Mouse (Mus musculus) E14TG2a.4 (cell line): ENCODE data around the gene Thyn1.

Experiments used
- H3K27me3 ChIP-seq: 2 replicates; pipeline ENCODE4 v1.6.1; 2014; ENCODE audit warnings: low read length, control low read depth; ENCODE audit not compliant: insufficient read depth
- H3K36me3 ChIP-seq: 2 replicates; pipeline ENCODE4 v1.6.1; 2014; ENCODE audit warnings: low read length, control low read depth; ENCODE audit not compliant: insufficient read depth
- H3K4me1 ChIP-seq: replicated peaks from 2 replicates; pipeline ENCODE4 v1.6.1; 2014; ENCODE audit warnings: low read depth, low read length, control low read depth
- H3K4me3 ChIP-seq: replicated peaks from 2 replicates; pipeline ENCODE4 v1.5.1; 2014; ENCODE audit warnings: mild to moderate bottlenecking, low read length
- H3K9me3 ChIP-seq: 2 replicates; pipeline ENCODE4 v1.6.1; 2014; ENCODE audit warnings: low read length, control low read depth
- CTCF ChIP-seq: conservative IDR thresholded peaks from 2 replicates; pipeline ENCODE4 v1.5.1; 2014; ENCODE audit warnings: low read length
- NANOG ChIP-seq: IDR thresholded peaks from 2 replicates; pipeline ENCODE4 v1.6.1; 2014; ENCODE audit warnings: borderline replicate concordance, low read length, mixed read lengths
- POU5F1 ChIP-seq: IDR thresholded peaks from 2 replicates; pipeline ENCODE4 v1.6.1; 2014; ENCODE audit warnings: low read length, borderline replicate concordance

The Thyn1 gene

DNA sequence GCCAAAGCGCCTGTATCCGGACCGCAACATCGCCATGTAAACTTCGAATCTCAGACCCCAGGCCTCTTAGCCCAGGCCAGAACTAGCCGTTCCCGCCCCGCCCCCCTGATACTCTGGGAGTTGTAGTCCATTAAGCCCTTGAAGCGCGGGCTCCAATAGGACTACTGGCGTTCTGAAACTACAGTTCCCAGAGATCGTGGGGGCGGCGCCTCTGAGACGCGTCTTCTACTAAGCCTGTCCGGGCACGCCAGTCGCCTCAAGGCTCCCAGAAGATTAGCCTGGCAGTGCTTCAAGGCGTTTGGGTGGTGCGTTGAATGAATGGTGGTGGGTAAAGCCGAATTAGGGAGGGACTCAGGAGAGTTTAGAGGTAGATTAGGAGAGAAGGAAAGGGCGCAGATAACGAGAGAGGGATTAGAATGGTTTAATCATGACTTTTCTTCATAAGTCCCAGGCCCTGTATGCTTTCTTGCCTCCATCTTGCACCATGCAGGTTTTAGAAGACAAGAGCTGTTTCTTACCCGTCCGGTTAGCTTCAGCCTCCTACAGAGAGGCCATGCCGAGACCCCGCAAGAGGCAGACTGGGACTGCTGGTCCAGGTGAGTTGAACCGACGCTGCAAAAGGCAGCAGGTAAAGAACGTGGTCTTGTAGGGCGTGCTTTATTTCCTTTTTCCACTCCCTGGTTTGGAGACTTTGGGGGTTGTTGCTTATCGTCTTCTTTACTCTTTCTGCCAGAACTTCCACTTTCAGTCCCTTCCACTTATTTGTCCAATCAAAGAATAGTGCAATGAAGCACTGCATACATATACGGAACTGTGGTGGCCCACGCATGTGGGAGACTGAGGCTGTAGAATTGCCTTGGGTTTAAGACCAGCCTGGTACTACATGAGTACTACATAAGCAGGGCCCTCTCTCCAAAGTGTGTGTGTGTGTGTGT lies at the start of gene Thyn1, which contains the start of gene Acad8:
TSS of gene Thyn1 (plus strand) at position 250 of the 935 bp plus-strand sequence.
TSS of gene Acad8 (minus strand) at position 106 of the 935 bp plus-strand sequence.
- no peaks in the 10 kb centered on the region for H3K27me3 ChIP-seq
- H3K4me3 ChIP-seq, result peak within 1 kb of the TSS; percentile 88
- no peaks in the 10 kb centered on the region for H3K9me3 ChIP-seq
- peaks cover 46% of the 10 kb centered on the region for H3K36me3 ChIP-seq
- H3K4me1 ChIP-seq, result peaks cover 40% of the 10 kb centered on the region
- TF ChIP-seq NANOG (no peak), POU5F1 (no peak), CTCF (no peak)

DNA sequence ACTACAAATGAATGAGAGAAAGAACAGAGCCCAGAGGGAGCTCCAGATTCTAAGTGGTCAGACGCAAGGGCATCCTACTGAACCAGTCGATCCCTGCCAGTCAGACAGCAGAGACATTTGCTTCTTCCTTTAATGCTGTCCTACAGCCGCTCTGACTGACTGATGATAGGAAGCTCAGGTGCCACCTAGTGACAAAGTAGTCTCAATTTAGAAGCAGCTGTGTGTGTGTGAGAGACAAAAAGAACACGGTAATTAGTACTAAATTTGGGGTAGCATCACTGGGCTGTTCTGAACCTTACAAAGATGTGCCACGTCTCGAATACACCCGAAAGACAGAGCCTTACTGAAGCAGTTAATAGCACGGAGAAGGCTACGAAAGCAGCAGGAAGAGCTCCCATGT lies 21.8 kb upstream of the Thyn1 start:
- peaks cover 65% of the 10 kb centered on the region for H3K36me3 ChIP-seq
- H3K9me3 ChIP-seq, result no peaks in the 10 kb centered on the region
- H3K4me1 ChIP-seq, result no peaks in the 10 kb centered on the region
- no peak overlapping the region for H3K4me3 ChIP-seq
- no peaks in the 10 kb centered on the region for H3K27me3 ChIP-seq
- TF ChIP-seq CTCF (no peak), POU5F1 (no peak), NANOG (no peak)

DNA sequence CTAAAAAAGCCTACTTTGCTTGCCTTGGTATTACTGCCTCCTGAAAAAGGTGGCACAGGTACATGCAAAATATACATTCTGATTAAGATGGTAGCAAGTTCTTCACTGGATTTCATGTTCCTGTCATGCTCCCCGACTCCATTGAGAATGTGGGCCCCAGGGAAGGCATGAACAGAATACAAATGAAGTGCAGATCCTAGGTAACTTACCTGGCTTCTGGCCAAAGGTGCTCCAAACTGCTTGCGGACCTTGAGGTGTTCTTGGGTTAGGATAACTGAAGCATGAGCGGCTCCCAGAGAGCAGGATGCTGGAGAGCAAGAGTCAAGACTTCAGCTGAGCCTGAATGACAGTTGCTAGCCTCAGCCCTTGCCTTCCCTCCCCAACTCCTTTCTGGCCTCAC lies 20.7 kb upstream of the Thyn1 start:
- H3K4me1 ChIP-seq, result no peaks in the 10 kb centered on the region

DNA sequence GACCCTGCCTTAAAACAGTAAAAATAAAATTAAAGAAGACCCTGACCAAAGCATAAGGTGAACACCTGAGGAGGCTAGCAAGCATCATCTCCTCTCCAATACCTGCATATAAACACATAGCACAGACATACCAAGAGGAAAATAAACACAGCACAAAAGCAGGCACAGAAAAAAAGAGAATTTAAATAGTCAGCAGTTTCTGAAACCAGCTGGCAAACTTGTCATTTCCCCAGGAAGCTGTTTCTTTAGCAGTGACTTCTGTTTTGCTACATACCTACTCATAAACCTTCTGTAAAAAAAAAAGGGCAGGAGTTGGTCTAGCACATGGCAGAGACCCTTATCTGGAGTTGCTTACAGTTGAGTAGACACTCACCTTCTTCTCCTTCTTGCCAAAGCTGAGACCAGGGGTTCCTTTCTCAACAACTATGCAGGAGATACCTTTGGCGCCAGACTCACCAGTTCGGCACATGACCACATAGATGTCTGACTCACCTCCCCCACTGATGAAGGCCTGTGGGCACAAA lies 14.4 kb upstream of the Thyn1 start:
- Histone ChIP-seq H3K4me3 (no peak overlapping the region), H3K4me1 (no peaks in the 10 kb centered on the region), H3K36me3 (peaks cover 53% of the 10 kb centered on the region), H3K27me3 (no peaks in the 10 kb centered on the region), H3K9me3 (no peaks in the 10 kb centered on the region)
- TF ChIP-seq NANOG, result no peak
- no peak for TF ChIP-seq CTCF
- no peak for TF ChIP-seq POU5F1

More for the DNA sequence above, 20.7 kb upstream of the Thyn1 start:
- Histone ChIP-seq H3K4me3 (no peak overlapping the region), H3K9me3 (no peaks in the 10 kb centered on the region), H3K27me3 (no peaks in the 10 kb centered on the region), H3K36me3 (peaks cover 67% of the 10 kb centered on the region)
- TF ChIP-seq POU5F1 (no peak), NANOG (no peak), CTCF (no peak)

DNA sequence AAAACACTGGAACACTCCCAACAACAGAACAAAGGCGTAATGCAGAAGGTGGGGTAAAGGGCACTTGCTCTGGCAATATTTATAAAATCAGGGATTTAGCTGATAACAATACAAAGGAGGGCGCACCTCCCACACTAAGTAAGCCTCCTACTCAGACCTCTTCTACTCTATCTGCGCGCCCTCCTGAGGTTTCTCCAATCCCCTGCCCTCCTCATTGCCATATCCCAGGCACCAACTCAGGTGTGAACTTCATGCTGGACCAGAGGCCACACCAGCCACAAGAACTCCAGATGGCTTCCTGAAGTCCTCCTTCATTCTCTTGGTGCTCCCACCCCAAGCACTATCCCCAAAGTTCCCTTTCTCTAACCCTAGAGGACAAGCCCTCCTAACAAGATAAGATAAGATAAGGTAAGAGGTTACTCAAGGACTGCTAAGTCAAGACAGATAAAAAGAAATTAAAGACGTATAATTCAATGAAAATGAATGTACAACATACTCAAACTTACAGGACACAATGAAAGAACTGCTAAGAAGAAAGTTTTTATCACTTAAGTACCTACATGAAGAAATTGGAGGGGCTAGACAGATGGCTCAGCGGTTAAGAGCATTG lies 13.7 kb upstream of the Thyn1 start:
- Histone ChIP-seq H3K4me1 (no peaks in the 10 kb centered on the region), H3K9me3 (no peaks in the 10 kb centered on the region), H3K4me3 (no peak overlapping the region), H3K36me3 (peaks cover 54% of the 10 kb centered on the region), H3K27me3 (no peaks in the 10 kb centered on the region)
- no peak for TF ChIP-seq POU5F1
- no peak for TF ChIP-seq CTCF

DNA sequence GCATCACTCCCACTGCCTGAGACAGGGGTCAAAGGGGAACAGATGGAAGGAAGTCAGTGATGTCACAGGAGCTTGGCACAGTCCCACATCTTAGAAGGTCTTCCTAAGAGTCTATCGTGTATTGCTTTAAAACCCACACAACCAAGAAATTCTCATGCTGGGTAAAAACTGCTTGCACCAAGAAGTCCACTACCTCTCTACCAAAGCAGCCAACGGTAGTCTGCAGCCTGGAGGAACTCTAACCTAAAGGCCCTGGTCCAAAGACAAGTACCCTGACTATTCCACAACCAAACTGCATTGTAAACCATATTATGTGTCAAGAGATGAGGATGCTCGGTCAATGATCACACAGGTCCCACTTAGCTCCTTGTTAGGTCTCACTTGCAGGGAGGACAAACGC lies 9.3 kb upstream of the Thyn1 start:
- TF ChIP-seq POU5F1 (no peak), NANOG (no peak), CTCF (no peak)
- H3K36me3 ChIP-seq, result peaks cover 46% of the 10 kb centered on the region
- H3K4me3 ChIP-seq, result no peak overlapping the region
- H3K27me3 ChIP-seq, result no peaks in the 10 kb centered on the region
- H3K9me3 ChIP-seq, result no peaks in the 10 kb centered on the region
- H3K4me1 ChIP-seq, result peaks cover 8% of the 10 kb centered on the region

DNA sequence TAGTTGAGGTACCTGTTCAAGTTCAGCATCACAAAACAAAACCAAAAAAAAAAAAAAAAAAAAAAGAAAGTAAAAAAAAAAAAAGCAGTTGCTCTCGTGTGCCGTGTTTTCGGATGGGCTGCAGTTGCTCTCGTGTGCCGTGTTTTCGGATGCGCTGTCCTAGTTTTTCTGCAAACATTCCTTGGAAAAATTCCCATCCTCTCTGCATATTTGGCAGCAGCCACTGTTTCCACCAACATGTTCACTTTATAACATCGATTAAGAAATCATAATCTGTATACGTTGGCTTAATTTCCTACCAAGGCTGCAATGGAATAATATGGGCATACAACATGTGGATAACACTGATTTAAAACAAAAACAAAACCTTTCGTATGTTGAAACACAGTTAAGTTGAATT lies 6.4 kb upstream of the Thyn1 start:
- TF ChIP-seq NANOG, result no peak
- no peak for TF ChIP-seq POU5F1
- no peak for TF ChIP-seq CTCF
- Histone ChIP-seq H3K27me3 (no peaks in the 10 kb centered on the region), H3K9me3 (no peaks in the 10 kb centered on the region), H3K4me3 (no peak overlapping the region), H3K36me3 (peaks cover 38% of the 10 kb centered on the region), H3K4me1 (peaks cover 24% of the 10 kb centered on the region)

DNA sequence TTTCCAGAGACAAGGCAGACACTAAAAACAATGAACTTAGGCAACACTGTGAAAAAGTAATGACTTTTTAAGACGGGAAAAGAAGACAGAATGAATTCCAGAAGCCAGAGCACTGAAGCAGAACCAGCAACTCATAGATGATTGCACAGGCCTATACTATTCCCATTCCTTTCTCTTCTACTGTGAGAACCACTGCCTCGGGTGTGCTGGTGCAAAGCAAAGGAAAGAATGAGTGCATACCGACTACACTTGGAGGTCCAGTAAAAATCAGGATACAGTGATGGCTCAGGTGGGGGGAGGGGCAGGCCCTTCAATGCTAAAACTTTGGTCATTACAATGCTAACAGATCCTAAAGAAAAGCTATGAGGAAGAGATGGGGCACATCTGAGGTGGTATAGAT lies 5.6 kb upstream of the Thyn1 start:
- Histone ChIP-seq H3K4me3 (no peak overlapping the region), H3K9me3 (no peaks in the 10 kb centered on the region), H3K27me3 (no peaks in the 10 kb centered on the region), H3K4me1 (peaks cover 30% of the 10 kb centered on the region), H3K36me3 (peaks cover 38% of the 10 kb centered on the region)
- no peak for TF ChIP-seq NANOG
- TF ChIP-seq POU5F1, result no peak
- TF ChIP-seq CTCF, result no peak
